Mouse (Mus musculus) lung, postnatal 25 days (tissue): Measurements from ENCODE around the gene Errfi1.
"Not testable (repeated sequence)": the region's sequence is repeated elsewhere in the genome, so short reads cannot be mapped to it uniquely, and the experiment has no call there.

ENCODE experiments used
- DNase-seq: peaks from one replicate; pipeline ENCODE4 v3.0.0; 2022; ENCODE audit warnings: low spot score

Errfi1 gene

DNA sequence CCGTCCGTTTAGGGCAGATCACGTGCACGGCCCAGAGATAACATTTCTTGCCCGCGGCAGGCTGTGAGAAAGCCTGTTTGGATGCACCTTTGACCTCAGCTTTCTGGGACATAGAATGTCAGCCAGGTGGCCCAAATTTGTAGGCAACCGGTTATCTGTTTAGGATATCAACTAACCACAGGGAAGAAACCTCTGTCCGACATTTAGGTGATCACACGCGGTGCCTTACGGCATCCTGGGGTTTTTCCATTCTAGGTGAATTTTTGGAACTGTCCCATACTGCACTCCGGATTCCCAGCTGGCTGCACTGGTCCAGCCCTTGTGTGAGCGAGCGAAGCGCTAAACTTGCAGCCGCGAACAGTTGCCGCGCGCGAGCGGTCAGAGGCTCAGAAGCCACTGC is 25.9 kb downstream of the Errfi1 start:
- DNase-seq: no peak

DNA sequence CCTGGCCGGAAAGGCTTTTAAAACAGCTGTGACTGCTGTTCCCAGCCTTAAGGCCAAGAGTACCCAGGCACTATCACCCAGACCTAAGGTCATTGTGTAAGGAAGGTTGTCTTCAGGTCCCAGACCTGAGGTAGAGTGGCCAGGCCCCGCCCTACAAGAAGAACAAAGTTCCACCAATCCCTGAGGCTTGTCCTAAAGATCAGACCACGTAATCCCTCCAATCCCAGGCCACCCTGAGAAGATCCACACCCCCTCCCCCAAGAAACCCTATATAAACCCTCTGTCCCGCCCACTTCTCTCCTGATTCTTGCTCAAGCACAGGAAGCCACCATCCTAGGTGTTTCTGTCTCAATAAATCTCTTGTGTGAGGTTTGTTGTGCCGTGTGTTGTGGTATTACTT is 26.6 kb downstream of the Errfi1 start:
- no peak for DNase-seq

DNA sequence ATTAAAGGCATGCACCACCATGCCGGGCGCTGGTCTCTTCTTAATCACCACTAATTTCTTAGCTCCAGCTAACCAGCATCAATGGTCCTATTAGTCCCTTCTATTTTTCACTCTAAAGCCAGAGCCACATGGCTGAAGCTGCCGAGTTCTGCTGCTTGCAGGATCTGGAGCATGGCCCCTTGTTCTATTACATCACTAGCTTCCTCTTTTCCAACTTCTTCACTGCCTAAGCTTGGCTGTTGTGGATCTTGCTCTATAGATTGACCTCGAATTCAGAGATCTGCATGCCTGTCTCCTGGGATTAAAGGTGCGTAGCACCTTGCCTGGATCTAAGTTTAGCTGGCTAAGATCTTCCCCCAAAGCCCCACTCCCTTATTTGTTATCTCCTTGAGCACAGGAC is 28.9 kb downstream of the Errfi1 start:
- DNase-seq: no peak

- DNase-seq: no peak
Observed at GRCm38 (mm10) chr4:150887903-150888302, 34.2 kb downstream of the Errfi1 start.

- DNase-seq: no peak
Observed at GRCm38 (mm10) chr4:150888492-150888891, 34.8 kb downstream of the Errfi1 start.

DNA sequence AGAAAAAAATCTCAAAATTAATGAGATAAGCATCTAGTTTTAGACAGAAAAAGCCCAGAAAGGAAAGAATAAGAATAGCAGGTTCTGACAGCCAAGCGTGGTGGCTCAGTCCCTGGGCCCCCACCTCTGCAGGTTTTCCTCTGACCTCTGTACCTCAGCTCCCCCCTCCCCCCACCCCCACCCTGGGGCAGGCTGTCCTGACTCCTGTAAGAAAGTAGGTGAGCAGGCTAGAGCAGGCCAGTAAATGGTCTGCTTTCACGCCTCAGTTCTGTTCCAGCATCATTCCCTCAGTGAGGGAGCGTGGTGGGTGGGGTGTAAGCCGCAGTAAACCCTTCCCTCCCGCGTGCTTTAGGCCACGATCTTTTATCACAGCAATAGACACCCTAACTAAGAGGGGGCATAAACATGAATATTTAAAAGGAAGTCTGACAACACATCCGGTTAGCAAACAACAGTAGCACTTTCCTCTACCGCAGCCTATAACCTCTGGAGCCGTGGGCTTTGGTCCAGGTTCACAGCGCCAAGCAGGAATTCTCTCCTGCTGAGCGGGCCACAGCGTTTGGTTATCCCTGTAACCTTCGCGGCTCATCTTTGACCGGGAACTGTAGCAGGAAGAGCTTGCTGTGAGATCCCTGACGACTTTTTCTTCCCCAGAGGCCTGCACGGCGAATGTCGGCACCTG is 35.7 kb downstream of the Errfi1 start:
- no peak for DNase-seq

- no peak for DNase-seq
Observed at GRCm38 (mm10) chr4:150889955-150890315, 36.2 kb downstream of the Errfi1 start.

DNA sequence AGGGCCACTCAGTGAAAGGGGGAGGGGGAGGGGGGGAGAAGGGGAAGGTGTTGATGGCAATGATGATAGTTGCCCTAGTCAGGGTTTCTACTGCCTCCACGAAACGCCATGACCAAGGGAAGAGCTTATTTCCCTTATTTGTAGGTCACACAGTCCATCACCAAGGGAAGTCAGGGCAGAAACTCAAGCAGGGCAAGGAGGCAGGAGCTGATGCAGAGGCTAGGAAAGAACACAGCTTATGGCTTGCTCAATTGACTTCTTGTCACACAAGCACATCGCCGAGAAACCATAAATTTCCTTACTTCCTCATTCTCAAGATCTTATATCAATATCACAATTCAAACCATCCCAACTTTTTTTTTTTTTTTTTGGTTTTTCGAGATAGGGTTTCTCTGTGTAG is 37.6 kb downstream of the Errfi1 start:
- DNase-seq: no peak

- no peak for DNase-seq
Observed at GRCm38 (mm10) chr4:150894718-150895501, 41.2 kb downstream of the Errfi1 start.

- DNase-seq: no peak
Observed at GRCm38 (mm10) chr4:150896896-150897624, 43.3 kb downstream of the Errfi1 start.

DNA sequence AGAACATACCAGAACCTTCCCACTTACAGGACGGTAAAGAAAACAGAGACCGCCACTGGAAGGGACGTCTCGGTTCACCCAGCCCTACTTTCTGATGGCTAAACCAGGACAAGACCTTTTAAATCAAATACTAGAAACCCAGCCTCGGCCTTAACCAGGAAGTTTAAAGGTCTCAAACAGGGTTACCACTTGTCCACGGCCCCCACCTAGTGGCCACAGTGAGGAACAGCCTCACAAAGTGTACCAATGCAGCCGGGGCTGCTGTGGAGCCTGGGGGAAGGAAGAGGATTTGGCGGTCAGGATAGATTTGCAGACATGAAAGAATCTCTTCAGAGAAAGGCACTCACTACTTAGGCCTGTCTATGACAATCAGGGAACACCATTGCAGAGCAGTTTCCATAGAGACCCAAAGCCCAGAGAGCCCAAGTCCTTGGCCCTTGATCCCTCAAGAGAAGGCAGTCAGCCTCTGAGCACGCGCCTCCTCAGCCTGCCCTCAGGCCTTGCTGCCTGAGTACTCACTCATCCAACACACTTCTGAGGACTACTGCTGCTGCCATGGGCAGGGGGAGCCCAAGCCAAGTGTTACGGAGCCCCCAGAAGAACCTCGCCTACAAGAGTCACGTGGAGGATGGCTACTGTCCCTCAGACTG is 45.1 kb downstream of the Errfi1 start:
- peak; percentile 81 for DNase-seq

DNA sequence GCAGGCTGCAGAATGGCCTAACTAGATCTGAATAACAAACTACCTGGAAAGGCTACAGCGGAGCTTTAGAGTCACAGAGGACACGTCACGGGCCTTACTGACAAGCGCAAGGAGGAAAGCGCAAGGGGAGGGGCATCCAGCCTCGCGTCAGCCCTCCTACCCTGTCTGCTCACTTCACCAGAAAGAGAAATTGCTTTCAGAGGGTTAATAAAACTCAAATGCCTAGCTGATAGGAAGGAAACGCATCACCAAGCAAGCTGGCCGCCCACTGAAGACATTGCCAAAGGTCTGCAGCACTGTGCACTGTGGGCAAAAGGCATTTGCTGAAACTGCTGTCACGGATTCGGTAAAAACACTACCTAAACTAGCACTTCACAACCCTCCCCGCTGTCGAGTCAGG is 46.8 kb downstream of the Errfi1 start:
- no peak for DNase-seq

GRCm38 (mm10) chr4:150901651-150902050 is 47.9 kb downstream of the Errfi1 start:
- DNase-seq: peak; percentile 80

- DNase-seq: no peak
Observed at GRCm38 (mm10) chr4:150902062-150902461, 48.3 kb downstream of the Errfi1 start.

DNA sequence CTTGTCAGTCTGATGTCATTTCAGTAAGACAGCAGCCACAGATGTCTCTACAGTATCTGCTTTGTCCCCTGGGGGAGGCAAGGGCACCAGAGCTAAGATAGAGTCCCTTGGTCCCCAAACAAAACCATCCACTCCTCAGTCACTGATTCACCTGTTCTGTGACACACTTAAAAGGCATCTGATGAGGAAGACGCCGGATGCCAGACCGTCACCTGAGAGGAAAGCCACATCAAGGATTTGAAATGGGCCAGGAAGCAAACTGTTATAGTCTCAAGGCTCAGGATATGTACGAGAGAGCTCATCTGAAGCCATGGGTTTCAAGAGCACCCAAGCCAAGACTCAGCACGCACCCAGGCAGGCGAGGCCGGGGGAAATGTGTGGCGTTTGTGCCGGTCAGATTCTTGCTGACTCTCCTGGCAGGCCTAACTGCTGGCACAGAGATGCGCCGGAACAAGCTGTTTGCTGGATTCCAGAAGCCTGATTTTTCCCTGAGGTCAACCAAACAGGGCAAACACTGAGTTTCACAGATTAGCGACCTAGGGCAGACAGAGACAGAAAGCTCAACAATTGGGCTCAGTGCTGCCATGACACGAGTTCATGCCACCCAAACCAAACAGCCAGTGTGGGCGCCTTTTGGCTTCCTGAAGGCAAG is 49.5 kb downstream of the Errfi1 start:
- no peak for DNase-seq

GRCm38 (mm10) chr4:150907099-150907498 is 53.4 kb downstream of the Errfi1 start:
- no peak for DNase-seq

- not testable (repeated sequence) for DNase-seq
Observed at GRCm38 (mm10) chr4:150908512-150908911, 54.8 kb downstream of the Errfi1 start.

GRCm38 (mm10) chr4:150909451-150910156 is 55.9 kb downstream of the Errfi1 start:
- DNase-seq: peak; percentile 97

GRCm38 (mm10) chr4:150910164-150910951 is 56.6 kb downstream of the Errfi1 start:
- DNase-seq: no peak

- DNase-seq: no peak
Observed at GRCm38 (mm10) chr4:150913743-150914142, 60.0 kb downstream of the Errfi1 start.
